Mouse (Mus musculus): ENCODE measurements at regions not wholly inside any gene's neighbourhood (a gene's known extent, or its start where the extent isn't known, plus 50 kb on each side); places are given as distances from the start of the nearest gene placed in this dataset.

DNA sequence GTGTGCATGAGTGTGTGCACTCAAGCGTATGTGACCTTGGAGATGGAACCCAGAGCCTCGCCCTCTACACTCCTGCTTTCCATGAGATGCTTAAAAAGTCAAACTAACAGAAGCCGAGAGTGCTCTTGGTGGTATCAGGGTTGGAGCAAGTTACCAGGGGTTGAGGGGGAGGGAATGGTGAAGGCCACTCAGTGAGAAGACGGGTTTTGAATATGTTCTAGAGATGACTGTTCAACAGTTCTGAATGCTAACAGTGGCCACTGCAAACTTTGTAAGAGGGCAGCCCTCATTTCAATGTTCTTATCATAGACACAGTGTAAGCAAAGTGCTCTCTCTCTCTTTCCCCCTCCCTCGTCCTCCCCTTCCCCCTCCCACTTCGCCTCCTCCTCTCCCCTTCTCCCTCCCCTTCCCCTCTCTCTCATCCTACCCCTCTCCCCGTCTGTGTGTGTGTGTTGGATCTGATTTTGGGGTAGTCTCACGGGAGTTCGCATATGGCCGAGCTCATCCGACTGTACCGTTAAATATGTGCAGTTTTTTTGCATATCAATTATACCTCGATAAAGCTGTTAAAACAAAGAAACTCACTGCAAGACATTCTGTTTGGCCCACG, 75.5 kb upstream of the 4931429L15Rik start:
- TF ChIP-seq CTCF (IDR thresholded peaks at IDR 0.05; ENCODE audit: low read depth, low read length): no peak
- no peak for TF ChIP-seq GATA1 (IDR thresholded peaks at IDR 0.05; ENCODE audit: borderline replicate concordance, low read length)
- TF ChIP-seq TAL1 (conservative IDR thresholded peaks at IDR 0.05; ENCODE audit: low read depth, low read length): no peak
- TF ChIP-seq POLR2AphosphoS5 (IDR thresholded peaks at IDR 0.05; ENCODE audit: insufficient replicate concordance, low read depth, low read length): no peak
- TF ChIP-seq GATA2 (IDR thresholded peaks at IDR 0.05; ENCODE audit: borderline replicate concordance, low read depth, low read length): no peak
